Mouse (Mus musculus): ENCODE data around the gene Gmeb2.

Gene Gmeb2

GRCm38 (mm10) chr2:181287958-181288350, at the start of gene Gmeb2:
TSS of gene Gmeb2 (minus strand) at chr2:181288035.
- DNase-seq (ENCODE audit: low spot score in 2 of 2) = peak; percentile 95 to 96

- peak; percentile 34 to 71 for DNase-seq (ENCODE audit: low spot score in 2 of 2)
Measured at GRCm38 (mm10) chr2:181334023-181334422, 46.2 kb upstream of the Gmeb2 start.

DNA sequence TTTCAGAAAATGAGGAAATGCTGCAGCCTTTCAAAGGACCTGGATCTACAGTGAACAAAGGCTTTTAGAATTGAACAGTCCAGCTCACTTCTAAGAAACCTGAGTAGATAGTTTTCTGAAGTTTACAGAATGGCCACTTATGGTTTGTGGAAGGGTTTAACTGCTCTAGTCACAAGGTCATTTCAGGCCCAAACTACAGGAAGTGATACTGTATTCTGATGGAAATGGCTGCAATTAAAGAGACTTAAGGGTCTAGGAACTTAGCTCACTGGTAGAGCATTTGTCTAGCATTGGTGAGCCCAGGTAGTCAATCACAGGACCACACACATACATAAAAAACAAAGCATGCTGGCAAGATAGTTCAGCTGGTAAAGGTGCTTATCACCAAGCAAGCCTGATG, 44.7 kb upstream of the Gmeb2 start:
- DNase-seq (ENCODE audit: low spot score in 2 of 2) = no peak

DNA sequence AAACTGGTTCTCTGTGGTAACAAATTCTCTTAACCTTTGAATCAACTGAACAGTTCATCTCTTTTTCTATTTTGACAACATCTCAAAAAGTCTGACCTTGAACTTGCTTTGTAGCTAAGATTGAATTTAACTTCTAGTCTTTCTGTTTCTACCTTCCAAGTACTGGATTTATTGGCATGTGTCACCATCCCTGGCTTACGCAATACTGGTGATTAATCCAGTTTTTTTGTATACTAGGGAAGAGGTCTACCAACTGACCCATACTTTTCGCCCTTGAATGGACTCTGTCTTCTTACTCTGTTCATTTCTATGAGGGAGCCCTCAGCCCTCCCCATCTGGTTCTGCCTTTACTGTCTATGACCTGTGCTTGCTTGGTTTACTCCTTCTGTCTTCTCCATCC, 38.3 kb upstream of the Gmeb2 start:
- no peak for DNase-seq (ENCODE audit: low spot score in 2 of 2)

DNA sequence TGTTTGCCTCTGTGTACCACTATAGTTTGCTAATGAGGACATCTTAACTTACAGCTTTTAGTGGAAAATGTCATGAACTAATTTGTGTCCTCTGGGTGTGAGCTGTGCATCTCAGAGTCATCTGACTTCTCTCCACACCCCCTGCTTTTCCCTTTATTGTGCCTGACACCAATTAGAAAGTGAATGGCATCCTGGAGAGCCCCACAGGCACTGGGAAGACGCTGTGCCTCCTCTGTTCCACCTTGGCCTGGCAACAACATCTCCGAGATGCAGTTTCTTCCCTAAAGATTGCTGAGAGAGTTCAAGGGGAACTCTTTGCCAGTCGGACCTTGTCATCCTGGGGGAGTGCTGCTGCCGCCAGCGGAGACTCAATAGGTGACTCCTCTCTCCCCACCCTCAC, 34.3 kb upstream of the Gmeb2 start:
- no peak for DNase-seq (ENCODE audit: low spot score in 2 of 2)

DNA sequence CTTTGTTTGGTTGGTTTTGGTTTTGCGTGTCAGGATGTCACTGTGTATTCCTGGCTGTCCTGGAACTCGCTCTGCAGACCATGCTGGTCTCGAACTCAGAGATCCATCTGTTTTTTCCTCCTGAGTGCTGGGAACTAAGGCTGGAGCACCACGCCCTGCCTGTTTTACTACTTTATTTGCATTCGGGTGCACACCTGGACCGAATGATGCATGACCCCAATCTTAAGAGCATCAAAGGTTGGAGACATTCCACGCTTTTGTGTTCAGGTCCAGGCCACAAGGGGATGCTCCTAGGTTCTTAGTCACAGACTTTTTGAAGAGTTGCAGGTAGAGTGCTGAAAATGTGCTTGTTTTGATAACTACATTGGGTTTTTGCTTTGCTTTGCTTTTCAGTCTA, 32.3 kb upstream of the Gmeb2 start:
- no peak for DNase-seq (ENCODE audit: low spot score in 2 of 2)

- peak; percentile 72 to 78 for DNase-seq (ENCODE audit: low spot score in 2 of 2)
Measured at GRCm38 (mm10) chr2:181319248-181320102, 31.6 kb upstream of the Gmeb2 start, which contains the start of gene Rtel1. TSS of gene Rtel1 (plus strand) at chr2:181319739.

GRCm38 (mm10) chr2:181314080-181314810, 26.4 kb upstream of the Gmeb2 start, which contains the start of gene Stmn3:
TSS of gene Stmn3 (minus strand) at chr2:181314500.
- no peak for DNase-seq (ENCODE audit: low spot score in 2 of 2)

- no peak for DNase-seq (ENCODE audit: low spot score in 2 of 2)
Measured at GRCm38 (mm10) chr2:181313344-181314079, 25.7 kb upstream of the Gmeb2 start.

DNA sequence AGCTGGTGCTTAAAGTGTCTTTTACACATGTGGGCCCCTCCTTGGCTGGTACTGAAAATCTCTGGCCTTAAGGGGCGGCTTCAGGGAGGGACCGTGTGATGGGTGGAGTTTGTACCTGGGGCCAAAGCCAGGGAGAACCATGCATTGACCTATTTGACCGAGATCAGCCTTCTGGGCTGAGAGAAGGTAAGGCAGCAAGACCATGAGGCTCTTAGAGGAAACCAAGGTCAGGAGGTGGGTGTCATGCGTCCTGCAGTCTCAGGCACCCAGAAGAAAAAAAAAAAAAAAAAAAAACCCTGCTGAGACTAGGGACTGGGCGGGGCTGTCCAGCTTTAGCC, 25.1 kb upstream of the Gmeb2 start:
- DNase-seq (ENCODE audit: low spot score in 2 of 2) = no peak

GRCm38 (mm10) chr2:181312435-181312834, 24.6 kb upstream of the Gmeb2 start:
- DNase-seq (ENCODE audit: low spot score in 2 of 2) = no peak

GRCm38 (mm10) chr2:181307144-181307804, 19.4 kb upstream of the Gmeb2 start:
- no peak for DNase-seq (ENCODE audit: low spot score in 2 of 2)

DNA sequence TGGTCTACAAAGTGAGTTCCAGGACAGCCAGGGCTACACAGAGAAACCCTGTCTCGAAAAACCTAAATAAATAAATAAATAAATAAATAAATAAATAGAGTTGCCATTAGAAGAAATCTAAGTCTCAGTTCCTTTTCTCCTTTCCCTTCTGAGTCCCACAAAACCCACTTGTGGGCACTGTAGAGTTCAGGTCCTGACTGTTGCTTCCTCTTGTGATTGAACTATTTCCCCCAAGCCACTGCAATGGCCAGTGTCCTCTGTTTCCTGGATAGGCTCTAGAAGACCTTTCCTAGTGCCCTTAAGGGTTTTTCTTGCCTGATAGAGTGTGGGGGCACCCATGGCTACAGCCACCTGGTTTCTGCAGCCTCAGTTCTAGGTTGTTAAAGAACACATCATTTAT, 17.1 kb upstream of the Gmeb2 start:
- no peak for DNase-seq (ENCODE audit: low spot score in 2 of 2)

GRCm38 (mm10) chr2:181302041-181302440, 14.2 kb upstream of the Gmeb2 start:
- no peak for DNase-seq (ENCODE audit: low spot score in 2 of 2)

DNA sequence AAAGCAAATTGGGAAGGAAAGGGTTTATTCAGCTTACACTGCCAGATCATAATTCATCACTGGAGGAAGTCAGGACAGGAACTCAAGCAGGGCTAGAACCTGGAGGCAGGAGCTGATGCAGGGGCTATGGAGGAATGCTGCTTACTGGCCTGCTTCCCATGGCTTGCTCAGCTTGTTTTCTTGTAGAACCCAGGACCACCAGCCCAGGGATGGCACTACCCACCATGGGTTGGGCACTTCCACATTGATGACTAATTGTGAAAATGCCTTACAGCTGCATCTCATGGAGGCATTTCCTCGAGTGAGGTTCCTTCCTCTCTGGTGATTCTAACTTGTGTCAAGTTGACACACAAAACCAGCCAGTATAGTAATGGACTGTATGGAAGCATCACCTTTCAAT, 3.1 kb upstream of the Gmeb2 start:
- no peak for DNase-seq (ENCODE audit: low spot score in 2 of 2)

GRCm38 (mm10) chr2:181288691-181289090, 856 bp upstream of the Gmeb2 start:
- no peak for DNase-seq (ENCODE audit: low spot score in 2 of 2)

- peak in 1 of 2 experiments; percentile 83 for DNase-seq (ENCODE audit: low spot score in 2 of 2)
Measured at GRCm38 (mm10) chr2:181287338-181287957, 387 bp downstream of the Gmeb2 start.

- no peak for DNase-seq (ENCODE audit: low spot score in 2 of 2)
Measured at GRCm38 (mm10) chr2:181286629-181287337, 1.1 kb downstream of the Gmeb2 start.

DNA sequence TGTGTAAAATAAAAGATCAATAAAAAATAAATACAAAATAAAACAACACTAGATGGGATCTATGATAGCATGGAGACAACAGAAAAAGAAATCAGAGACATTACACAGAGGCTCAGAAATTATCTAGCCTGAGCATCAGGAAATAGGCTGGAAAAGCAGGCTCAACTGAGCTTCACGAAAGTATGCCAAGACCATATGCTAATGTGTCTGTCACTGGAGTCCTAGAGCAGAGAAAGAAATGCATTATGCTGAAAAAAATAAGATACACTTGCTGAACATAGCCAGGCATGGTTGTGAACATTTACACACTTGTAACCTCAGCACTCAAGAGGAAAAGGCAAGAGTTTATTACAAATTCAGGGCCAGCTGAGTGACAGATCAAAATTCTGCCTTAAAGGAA, 7.9 kb downstream of the Gmeb2 start:
- no peak for DNase-seq (ENCODE audit: low spot score in 2 of 2)

DNA sequence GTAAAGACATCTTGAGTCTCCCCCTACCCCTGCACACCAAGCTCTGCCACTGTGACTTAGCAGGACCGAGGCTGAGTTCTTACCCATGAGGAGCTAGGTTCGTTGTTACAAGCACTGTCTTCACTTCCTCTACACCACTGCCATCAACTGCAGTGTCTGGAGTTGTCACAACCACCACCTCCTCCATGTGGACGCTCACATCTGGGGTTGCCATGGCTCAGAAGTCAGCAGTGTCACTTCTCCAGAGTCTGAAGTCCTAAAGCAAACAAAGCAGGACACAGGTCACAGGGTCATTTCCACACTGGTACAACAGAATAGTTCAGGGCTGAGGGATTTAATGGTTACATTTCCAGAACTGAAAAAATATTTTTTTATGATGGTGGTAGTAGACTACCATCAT, 10.0 kb downstream of the Gmeb2 start:
- no peak for DNase-seq (ENCODE audit: low spot score in 2 of 2)

- DNase-seq (ENCODE audit: low spot score in 2 of 2) = peak; percentile 31 to 58
Measured at GRCm38 (mm10) chr2:181276766-181277165, 11.1 kb downstream of the Gmeb2 start.

Measured in heart, adult 9 months (tissue).